Mouse (Mus musculus) hindbrain, embryonic 12.5 days (tissue): ENCODE data around the gene Lpin2. TPM values are rescaled to one million over a fixed set of nuclear protein-coding genes. Genes with fewer than 3 reads are reported as not detected.

Experiments used
- ATAC-seq: fragments of 200-750 bp; cut with Nextera tagmentation; 2 replicates; pipeline ENCODE4 v1.8.0; 2017; ENCODE audit warnings: moderate TSS enrichment; ENCODE audit not compliant: low FRiP score
- H3K27ac ChIP-seq: fragments of 300-500 bp; sonication (generic); 2 replicates; pipeline ENCODE4 v1.5.1; 2016; ENCODE audit warnings: mild to moderate bottlenecking
- H3K27me3 ChIP-seq: fragments of 300-500 bp; sonication (generic); 2 replicates; pipeline ENCODE4 v1.6.1; 2016; ENCODE audit warnings: mild to moderate bottlenecking
- H3K36me3 ChIP-seq: fragments of 300-500 bp; sonication (generic); 2 replicates; pipeline ENCODE4 v1.6.1; 2016; ENCODE audit warnings: mild to moderate bottlenecking
- H3K4me1 ChIP-seq: fragments of 300-500 bp; sonication (generic); 2 replicates; pipeline ENCODE4 v1.6.1; 2016
- H3K4me2 ChIP-seq: fragments of 300-500 bp; sonication (generic); replicated peaks from 2 replicates; pipeline ENCODE4 v1.6.1; 2016; ENCODE audit warnings: mild to moderate bottlenecking
- H3K4me3 ChIP-seq: fragments of 300-500 bp; sonication (generic); 2 replicates; pipeline ENCODE4 v1.5.1; 2016; ENCODE audit warnings: mild to moderate bottlenecking
- H3K9ac ChIP-seq: fragments of 300-500 bp; sonication (generic); 2 replicates; pipeline ENCODE4 v1.6.1; 2016; ENCODE audit warnings: mild to moderate bottlenecking, moderate library complexity
- H3K9me3 ChIP-seq: fragments of 300-500 bp; sonication (generic); replicated peaks from 2 replicates; pipeline ENCODE4 v1.6.1; 2016; ENCODE audit warnings: mild to moderate bottlenecking
- WGBS: fragments of 180-500 bp; shearing (Covaris S2); methylation state at CpG from one replicate; pipeline ENCODE4 v1.1.7; 2016; 5-methylcytosine and 5-hydroxymethylcytosine counted together
- polyA plus RNA-seq: library from polyadenylated mRNA; unstranded; fragments of >200 nt; fragmentation: Nextera tagmentation; extraction: Ambion mirVana; gene quantifications from 2 replicates; pipeline ENCODE4 v1.2.1, GENCODE M21; 2016

Lpin2 gene
- polyA plus RNA-seq, 1 experiment from 2014 or later, result 43.1 TPM

DNA sequence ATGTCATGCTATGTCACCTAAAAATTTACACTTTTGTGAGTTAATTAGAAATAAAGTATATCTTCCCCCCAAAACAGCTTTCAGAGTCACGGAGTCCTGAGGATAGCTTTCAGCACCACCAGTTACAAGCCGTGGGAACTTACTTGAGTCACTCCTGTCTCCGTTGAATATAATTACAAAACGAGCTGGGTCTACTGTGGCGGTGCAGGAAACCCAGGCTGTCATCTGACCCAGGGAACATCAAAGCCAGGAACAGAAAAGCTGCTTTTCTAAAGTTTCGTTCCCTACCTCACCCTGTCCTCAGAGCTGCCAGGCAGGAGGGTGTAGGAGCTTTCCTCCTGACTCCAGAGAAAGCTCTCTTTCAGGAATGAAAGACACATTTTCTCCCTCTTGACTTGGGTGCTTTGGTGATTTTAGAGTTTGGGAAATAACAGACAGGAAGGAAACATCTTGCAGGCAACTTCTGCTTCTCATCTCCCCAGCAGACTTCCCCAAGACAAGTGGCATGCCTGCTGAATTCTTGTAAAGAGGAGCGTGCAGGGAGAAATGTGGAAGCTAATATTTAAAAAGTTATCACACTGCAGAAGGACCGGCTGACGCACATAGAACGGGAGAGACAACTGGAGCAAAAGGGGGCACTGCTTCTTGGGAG is 3.7 kb upstream of the Lpin2 start:
- WGBS, result 44% methylated on average over 10 of the region's 10 CpGs
- no peak for ATAC-seq
- H3K9me3 ChIP-seq, result no peaks in the 10 kb centered on the region
- no peak overlapping the region for H3K4me3 ChIP-seq
- no peak overlapping the region for H3K4me2 ChIP-seq
- peaks cover 7% of the 10 kb centered on the region for H3K4me1 ChIP-seq
- H3K27ac ChIP-seq, result no peak overlapping the region
- H3K27me3 ChIP-seq, result 0 out of 2 replicates have a peak, but pooled peaks cover 3% of the 10 kb centered on the region
- H3K36me3 ChIP-seq, result no peaks in the 10 kb centered on the region
- no peak overlapping the region for H3K9ac ChIP-seq

DNA sequence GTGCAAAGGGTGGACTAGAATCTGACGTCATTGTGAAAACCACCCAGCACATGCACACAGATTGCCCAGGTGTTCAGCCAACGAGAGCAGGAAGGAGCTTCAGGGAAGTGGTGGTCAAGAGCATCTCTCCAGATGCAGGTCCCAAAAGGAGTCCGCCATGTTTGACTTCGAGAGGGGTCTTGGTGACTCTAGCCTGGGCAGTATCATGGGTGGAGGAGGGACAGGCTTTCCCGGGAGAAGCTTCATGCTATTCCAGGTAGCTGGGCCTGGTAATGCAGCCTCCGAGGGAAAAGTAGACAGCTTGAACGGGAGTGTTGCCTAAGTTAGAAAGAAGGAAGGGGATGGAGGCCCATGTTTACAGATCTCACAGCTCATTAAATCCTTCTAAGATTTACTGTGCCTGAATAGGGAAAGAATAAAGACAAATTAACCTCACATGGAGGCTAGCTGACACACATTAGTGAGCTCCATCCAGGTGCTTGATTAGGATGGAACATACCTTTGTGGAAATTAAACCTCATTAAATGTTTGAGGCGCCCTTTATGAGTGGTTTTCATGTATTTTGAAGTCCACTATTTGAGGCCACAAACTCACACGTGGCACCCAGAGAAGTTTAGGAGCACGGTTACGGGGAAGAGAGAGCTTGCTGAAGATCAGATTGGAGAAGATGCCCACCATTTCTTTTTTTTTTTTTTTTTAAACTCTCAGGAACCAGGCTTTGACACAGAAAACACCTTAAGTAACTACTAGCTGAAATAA is 2.6 kb upstream of the Lpin2 start:
- ATAC-seq, result no peak
- H3K4me3 ChIP-seq, result no peak overlapping the region
- H3K27ac ChIP-seq, result no peak overlapping the region
- no peak overlapping the region for H3K4me2 ChIP-seq
- 0 out of 2 replicates have a peak, but pooled peaks cover 3% of the 10 kb centered on the region for H3K27me3 ChIP-seq
- no peak overlapping the region for H3K9ac ChIP-seq
- WGBS, result 90% methylated on average over 11 of the region's 11 CpGs
- peaks cover 14% of the 10 kb centered on the region for H3K4me1 ChIP-seq
- H3K36me3 ChIP-seq, result no peaks in the 10 kb centered on the region
- H3K9me3 ChIP-seq, result no peaks in the 10 kb centered on the region

DNA sequence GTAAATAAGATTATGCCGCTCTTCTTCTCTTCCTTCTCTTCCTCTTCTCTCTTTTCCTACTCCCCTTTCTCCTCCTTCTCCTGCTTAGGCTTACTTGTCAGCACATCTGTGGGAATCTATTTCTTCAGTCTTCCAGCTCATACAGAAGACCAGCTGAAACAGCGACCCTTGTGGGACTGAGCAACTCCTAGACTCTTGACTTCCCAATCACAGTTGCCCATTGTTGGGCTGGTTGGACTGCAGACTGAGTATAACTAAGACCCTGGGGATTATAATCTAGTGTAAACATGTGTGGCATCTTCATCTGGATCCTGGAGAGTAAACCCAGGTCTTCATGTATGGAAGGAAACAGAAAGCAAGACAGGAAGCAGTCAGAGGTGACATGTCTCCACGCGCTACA is 1.8 kb upstream of the Lpin2 start:
- no peaks in the 10 kb centered on the region for H3K9me3 ChIP-seq
- 0 out of 2 replicates have a peak, but pooled peaks cover 3% of the 10 kb centered on the region for H3K27me3 ChIP-seq
- WGBS, result 95% methylated on average over 4 of the region's 4 CpGs
- no peak overlapping the region for H3K4me2 ChIP-seq
- H3K9ac ChIP-seq, result no peak overlapping the region
- no peak for ATAC-seq
- H3K4me3 ChIP-seq, result no peak overlapping the region
- no peaks in the 10 kb centered on the region for H3K36me3 ChIP-seq
- H3K4me1 ChIP-seq, result peaks cover 23% of the 10 kb centered on the region
- H3K27ac ChIP-seq, result no peak overlapping the region

GRCm38 (mm10) chr17:71182871-71183656 is 704 bp downstream of the Lpin2 start:
- Histone ChIP-seq H3K9me3 (no peaks in the 10 kb centered on the region), H3K27me3 (0 out of 2 replicates have a peak, but pooled peaks cover 3% of the 10 kb centered on the region), H3K4me2 (peak overlapping the region; percentile 75), H3K4me3 (peak overlapping the region; percentile 93), H3K36me3 (no peaks in the 10 kb centered on the region), H3K27ac (peak overlapping the region; percentile 92), H3K4me1 (peaks cover 23% of the 10 kb centered on the region), H3K9ac (peak overlapping the region; percentile 93)
- ATAC-seq, result peak; percentile 95
- WGBS, result under 1% methylated on average over 64 of the region's 71 CpGs

GRCm38 (mm10) chr17:71183657-71184261 is 1.4 kb downstream of the Lpin2 start:
- under 1% methylated on average over 58 of the region's 79 CpGs for WGBS

GRCm38 (mm10) chr17:71184356-71185111 is 2.2 kb downstream of the Lpin2 start:
- Histone ChIP-seq H3K9me3 (no peaks in the 10 kb centered on the region), H3K27ac (peak overlapping the region; percentile 92; the same call in 1 of the 2 replicates), H3K4me2 (peak overlapping the region; percentile 75), H3K4me3 (peak overlapping the region; percentile 93), H3K36me3 (no peaks in the 10 kb centered on the region), H3K27me3 (0 out of 2 replicates have a peak, but pooled peaks cover 3% of the 10 kb centered on the region), H3K9ac (peak overlapping the region; percentile 93), H3K4me1 (peaks cover 23% of the 10 kb centered on the region)
- WGBS, result 15% methylated on average over 22 of the region's 22 CpGs
- no peak for ATAC-seq

More at GRCm38 (mm10) chr17:71183657-71184261, 1.4 kb downstream of the Lpin2 start:
- no peaks in the 10 kb centered on the region for H3K9me3 ChIP-seq
- peak overlapping the region; percentile 92 for H3K27ac ChIP-seq
- peak overlapping the region; percentile 93 for H3K4me3 ChIP-seq
- no peaks in the 10 kb centered on the region for H3K36me3 ChIP-seq
- no peak for ATAC-seq
- H3K4me1 ChIP-seq, result peaks cover 23% of the 10 kb centered on the region
- H3K4me2 ChIP-seq, result peak overlapping the region; percentile 75
- peak overlapping the region; percentile 93 for H3K9ac ChIP-seq
- H3K27me3 ChIP-seq, result 0 out of 2 replicates have a peak, but pooled peaks cover 3% of the 10 kb centered on the region

GRCm38 (mm10) chr17:71185368-71185767 is 3.0 kb downstream of the Lpin2 start:
- no peak for ATAC-seq
- H3K4me3 ChIP-seq, result peak overlapping the region; percentile 93; the same call in 1 of the 2 replicates
- H3K4me1 ChIP-seq, result peaks cover 28% of the 10 kb centered on the region
- no peak overlapping the region for H3K9ac ChIP-seq
- H3K27me3 ChIP-seq, result 0 out of 2 replicates have a peak, but pooled peaks cover 3% of the 10 kb centered on the region
- H3K4me2 ChIP-seq, result peak overlapping the region; percentile 75
- 79% methylated on average over 1 of the region's 1 CpGs for WGBS
- no peak overlapping the region for H3K27ac ChIP-seq
- no peaks in the 10 kb centered on the region for H3K9me3 ChIP-seq
- H3K36me3 ChIP-seq, result no peaks in the 10 kb centered on the region

- WGBS, result 90% methylated on average over 7 of the region's 7 CpGs
- ATAC-seq, result no peak
Observed at GRCm38 (mm10) chr17:71190589-71190988, 8.2 kb downstream of the Lpin2 start.

GRCm38 (mm10) chr17:71191063-71191462 is 8.7 kb downstream of the Lpin2 start:
- Histone ChIP-seq H3K9ac (no peak overlapping the region), H3K36me3 (no peaks in the 10 kb centered on the region), H3K27me3 (no peaks in the 10 kb centered on the region), H3K27ac (no peak overlapping the region), H3K4me1 (peaks cover 8% of the 10 kb centered on the region), H3K9me3 (peaks cover 11% of the 10 kb centered on the region), H3K4me2 (no peak overlapping the region), H3K4me3 (no peak overlapping the region)
- no peak for ATAC-seq
- WGBS, result 99% methylated on average over 2 of the region's 2 CpGs

More at GRCm38 (mm10) chr17:71190589-71190988, 8.2 kb downstream of the Lpin2 start:
- Histone ChIP-seq H3K9ac (no peak overlapping the region), H3K4me1 (peaks cover 5% of the 10 kb centered on the region), H3K27ac (no peak overlapping the region), H3K4me3 (no peak overlapping the region), H3K36me3 (no peaks in the 10 kb centered on the region), H3K4me2 (no peak overlapping the region), H3K27me3 (no peaks in the 10 kb centered on the region), H3K9me3 (peaks cover 11% of the 10 kb centered on the region)

- Histone ChIP-seq H3K27me3 (no peaks in the 10 kb centered on the region), H3K4me1 (peaks cover 8% of the 10 kb centered on the region), H3K9ac (no peak overlapping the region), H3K27ac (no peak overlapping the region), H3K9me3 (peaks cover 11% of the 10 kb centered on the region), H3K36me3 (no peaks in the 10 kb centered on the region), H3K4me2 (no peak overlapping the region), H3K4me3 (no peak overlapping the region)
- ATAC-seq, result no peak
- 82% methylated on average over 8 of the region's 8 CpGs for WGBS
Observed at GRCm38 (mm10) chr17:71191651-71192419, 9.5 kb downstream of the Lpin2 start.
